ENCODE assay signal across 8 mouse cellular contexts in the genomic region with DNA sequence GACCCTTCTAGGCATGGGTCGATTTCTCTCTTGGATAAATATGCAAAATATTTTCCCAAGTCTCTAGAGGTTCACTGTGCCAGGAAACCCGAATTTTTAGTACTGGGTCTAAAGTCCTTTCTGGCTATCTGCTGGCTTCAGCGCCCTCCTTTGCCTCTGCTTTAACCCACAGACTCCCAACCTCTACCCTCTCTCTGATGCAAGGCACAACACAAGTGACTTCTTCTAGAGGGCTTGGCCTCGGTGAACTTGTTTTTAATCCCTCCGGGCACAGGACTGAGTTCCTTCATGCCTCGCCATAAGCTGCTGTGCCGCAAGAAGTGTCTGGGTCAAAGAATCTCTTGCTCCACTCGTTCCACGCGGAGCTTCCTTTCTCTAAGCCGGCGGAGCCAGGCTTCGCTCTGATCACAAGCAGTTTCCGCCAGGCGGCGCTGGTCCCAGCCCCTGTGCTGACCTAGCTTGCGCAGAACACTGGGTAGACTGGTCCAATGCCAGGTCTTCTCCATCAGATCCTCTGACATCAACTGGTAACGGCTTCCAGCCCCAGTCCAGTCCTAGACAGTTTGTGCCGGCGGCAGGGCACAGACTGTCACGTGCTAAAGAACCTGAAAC. TPM values are rescaled to one million over a fixed set of nuclear protein-coding genes. Genes with fewer than 3 reads are reported as not detected.
DNase-seq lines count a peak whose midpoint lies in the region; ATAC-seq and TF ChIP-seq lines count a peak whose summit lies in the region.

No protein-coding gene starts in this region.

- peak; percentile 82 for ATAC-seq in cerebellum, adult (ENCODE audit: insufficient number of reproducible peaks, low FRiP score, low TSS enrichment)
- ATAC-seq in forebrain, embryonic 14.5 days, result peak; percentile 88
- peak; percentile 74 for ATAC-seq in hindbrain, embryonic 12.5 days (ENCODE audit: low FRiP score)
- ATAC-seq in lung, embryonic 16.5 days (ENCODE audit: low read depth), result peak; percentile 36; the same call in 1 of the 2 replicates

- H3K9me3 ChIP-seq in ES-E14 (ENCODE audit: control insufficient read depth, insufficient read depth, low read depth, low read length), result no peaks in the 10 kb centered on the region
- no peaks in the 10 kb centered on the region for H3K9me3 ChIP-seq in forebrain, embryonic 14.5 days (replicated peaks; ENCODE audit: control insufficient read depth, low read length)
- no peaks in the 10 kb centered on the region for H3K9me3 ChIP-seq in hindbrain, embryonic 12.5 days (replicated peaks)
- no peaks in the 10 kb centered on the region for H3K9me3 ChIP-seq in lung, embryonic 16.5 days (ENCODE audit: control insufficient read depth, low read length)

- WGBS in forebrain, embryonic 14.5 days, result 1% methylated on average over 21 of the region's 21 CpGs
- WGBS in hindbrain, embryonic 12.5 days, result 2% methylated on average over 21 of the region's 21 CpGs
- 1% methylated on average over 21 of the region's 21 CpGs for WGBS in lung, embryonic 16.5 days

- no peak overlapping the region for H3K27ac ChIP-seq in ES-E14 (ENCODE audit: insufficient read depth, low read depth, low read length, poor library complexity, severe bottlenecking)
- no peak overlapping the region for H3K27ac ChIP-seq in forebrain, embryonic 14.5 days (ENCODE audit: low read depth, low read length)
- 0 out of 2 replicates have a peak overlapping the region, but pooled peaks have one; percentile 45 for H3K27ac ChIP-seq in hindbrain, embryonic 12.5 days
- no peak overlapping the region for H3K27ac ChIP-seq in lung, embryonic 16.5 days (ENCODE audit: low read length)

- in situ Hi-C loops in ES-E14 (cut with MboI; ENCODE audit: low sequenced_read_pairs in 2 of 2, unreplicated experiment in 2 of 2), result no loop called here

- H3K4me3 ChIP-seq in ES-E14 (ENCODE audit: insufficient read depth in 1 of 2, low read depth in 1 of 2, low read length in 2 of 2, poor library complexity in 1 of 2, severe bottlenecking in 1 of 2), result peak overlapping the region; percentile 80 to 87
- H3K4me3 ChIP-seq in forebrain, embryonic 14.5 days (ENCODE audit: low read depth, low read length), result peak overlapping the region; percentile 60
- H3K4me3 ChIP-seq in hindbrain, embryonic 12.5 days, result peak overlapping the region; percentile 61
- peak overlapping the region; percentile 45 for H3K4me3 ChIP-seq in lung, embryonic 16.5 days (ENCODE audit: low read length)

- peak; percentile 77 for DNase-seq in ES-E14 (ENCODE audit: low read depth, low spot score)
- DNase-seq in forebrain, embryonic 14.5 days (ENCODE audit: low spot score), result peak; percentile 92
- DNase-seq in layer of hippocampus, adult 9-10 months (ENCODE audit: low spot score), result peak; percentile 32
- peak; percentile 78 for DNase-seq in right cerebral cortex, adult 2 months (ENCODE audit: low spot score in 2 of 2)
- no peak for DNase-seq in thymus, postnatal 0 days (ENCODE audit: low spot score)

- 0 out of 2 replicates have a peak, but pooled peaks cover 12% of the 10 kb centered on the region for H3K27me3 ChIP-seq in forebrain, embryonic 14.5 days (replicated peaks; ENCODE audit: control insufficient read depth, insufficient read depth, low read length)
- H3K27me3 ChIP-seq in hindbrain, embryonic 12.5 days, result peaks cover 38% of the 10 kb centered on the region
- peaks cover 32% of the 10 kb centered on the region for H3K27me3 ChIP-seq in lung, embryonic 16.5 days (ENCODE audit: control insufficient read depth, insufficient read depth, low read depth, low read length)

- peak overlapping the region; percentile 68 for H3K9ac ChIP-seq in ES-E14 (ENCODE audit: insufficient read depth, low read depth, low read length, poor library complexity, severe bottlenecking)
- H3K9ac ChIP-seq in forebrain, embryonic 14.5 days (ENCODE audit: low read length), result peak overlapping the region; percentile 65; the same call in 1 of the 2 replicates
- peak overlapping the region; percentile 68; the same call in 1 of the 2 replicates for H3K9ac ChIP-seq in hindbrain, embryonic 12.5 days
- H3K9ac ChIP-seq in lung, embryonic 16.5 days (ENCODE audit: low read length), result no peak overlapping the region

- H3K4me2 ChIP-seq in forebrain, embryonic 14.5 days (ENCODE audit: low read length), result peak overlapping the region; percentile 99
- peak overlapping the region; percentile 100 for H3K4me2 ChIP-seq in hindbrain, embryonic 12.5 days (replicated peaks)
- peak overlapping the region; percentile 83 for H3K4me2 ChIP-seq in lung, embryonic 16.5 days (ENCODE audit: low read depth, low read length)

- H3K36me3 ChIP-seq in ES-E14 (ENCODE audit: control insufficient read depth, insufficient read depth, low read length, poor library complexity, severe bottlenecking), result no peaks in the 10 kb centered on the region
- H3K36me3 ChIP-seq in forebrain, embryonic 14.5 days (ENCODE audit: control insufficient read depth, insufficient read depth, low read length), result no peaks in the 10 kb centered on the region
- no peaks in the 10 kb centered on the region for H3K36me3 ChIP-seq in hindbrain, embryonic 12.5 days
- no peaks in the 10 kb centered on the region for H3K36me3 ChIP-seq in lung, embryonic 16.5 days (ENCODE audit: control insufficient read depth, insufficient read depth, low read length)

- H3K4me1 ChIP-seq in ES-E14 (ENCODE audit: control insufficient read depth in 2 of 2, insufficient read depth in 2 of 2, low read length in 2 of 2, poor library complexity in 1 of 2), result no peaks in the 10 kb centered on the region
- H3K4me1 ChIP-seq in forebrain, embryonic 14.5 days (ENCODE audit: control insufficient read depth, insufficient read depth, low read length), result peaks cover 7% of the 10 kb centered on the region; the same call in 1 of the 2 replicates
- H3K4me1 ChIP-seq in hindbrain, embryonic 12.5 days, result 0 out of 2 replicates have a peak, but pooled peaks cover 13% of the 10 kb centered on the region
- peaks cover 11% of the 10 kb centered on the region for H3K4me1 ChIP-seq in lung, embryonic 16.5 days (replicated peaks; ENCODE audit: control insufficient read depth, insufficient read depth, low read length)

TF ChIP-seq in ES-E14, 5 proteins besides CTCF, POLR2A, EP300 and RAD21:
- TF ChIP-seq CHD2 (IDR thresholded peaks at IDR 0.05; ENCODE audit: low read depth, low read length), result no peak
- TF ChIP-seq ZC3H11A (IDR thresholded peaks at IDR 0.05; ENCODE audit: borderline replicate concordance, low read depth, low read length), result peak; percentile 63; the same call in 1 of the 2 replicates
- no peak for TF ChIP-seq HCFC1 (IDR thresholded peaks at IDR 0.05; ENCODE audit: borderline replicate concordance, insufficient read depth, low read length)

RNA-seq across cellular contexts. Expression of gene Tcerg1l, which starts 0.8 kb away (rescaled TPM):
- total RNA-seq in ES-E14 (2012; rRNA removed), result 0.58 and 1.1 TPM in 2 replicates
- 5.6 and 9.6 TPM in 2 replicates for polyA plus RNA-seq in forebrain, embryonic 14.5 days (2014; fragmentation: Nextera tagmentation; extraction: Ambion mirVana)
- polyA plus RNA-seq in hindbrain, embryonic 12.5 days (2016; fragmentation: Nextera tagmentation; extraction: Ambion mirVana), result 5.8 and 10.6 TPM in 2 replicates
- polyA plus RNA-seq in lung, embryonic 16.5 days (2015; fragmentation: Nextera tagmentation; extraction: Ambion mirVana), result 0.41 and 0.53 TPM in 2 replicates
- polyA plus RNA-seq in thymus, postnatal 0 days (2015; fragmentation: Nextera tagmentation; extraction: Ambion mirVana), result 0.21 and 0.36 TPM in 2 replicates

Comparison
In these comparisons a context has a peak if more than half of its experiments do, and no peak if none do; other contexts are left out.
1. ATAC-seq: peak in every context shown above with its lines; median percentile 88 in forebrain, embryonic 14.5 days; 82 in cerebellum, adult; 74 in hindbrain, embryonic 12.5 days; 36 in lung, embryonic 16.5 days.